Mouse (Mus musculus): ENCODE data around the gene Angel1. TPM values are rescaled to one million over a fixed set of nuclear protein-coding genes. Genes with fewer than 3 reads are reported as not detected.
A peak's percentile ranks its signal among the peaks of the same experiment; 100 is the strongest.

Angel1 gene
- polyA plus RNA-seq, 1 experiment from 2014 or later: 7.2 TPM

- Histone ChIP-seq H3K27me3 (no peaks in the 10 kb centered on the region), H3K9ac (no peak overlapping the region), H3K9me3 (replicated peaks) (no peaks in the 10 kb centered on the region; the same call in 1 of the 2 replicates), H3K4me2 (no peak overlapping the region), H3K36me3 (no peaks in the 10 kb centered on the region), H3K4me1 (replicated peaks) (no peaks in the 10 kb centered on the region), H3K4me3 (no peak overlapping the region), H3K27ac (no peak overlapping the region)
- ATAC-seq (replicated peaks; ENCODE audit: insufficient number of reproducible peaks, insufficient read depth, low FRiP score, low read depth): no peak
- WGBS: 60% methylated on average over 13 of the region's 13 CpGs
Observed at GRCm38 (mm10) chr12:86761036-86761435, 34.8 kb upstream of the Angel1 start.

DNA sequence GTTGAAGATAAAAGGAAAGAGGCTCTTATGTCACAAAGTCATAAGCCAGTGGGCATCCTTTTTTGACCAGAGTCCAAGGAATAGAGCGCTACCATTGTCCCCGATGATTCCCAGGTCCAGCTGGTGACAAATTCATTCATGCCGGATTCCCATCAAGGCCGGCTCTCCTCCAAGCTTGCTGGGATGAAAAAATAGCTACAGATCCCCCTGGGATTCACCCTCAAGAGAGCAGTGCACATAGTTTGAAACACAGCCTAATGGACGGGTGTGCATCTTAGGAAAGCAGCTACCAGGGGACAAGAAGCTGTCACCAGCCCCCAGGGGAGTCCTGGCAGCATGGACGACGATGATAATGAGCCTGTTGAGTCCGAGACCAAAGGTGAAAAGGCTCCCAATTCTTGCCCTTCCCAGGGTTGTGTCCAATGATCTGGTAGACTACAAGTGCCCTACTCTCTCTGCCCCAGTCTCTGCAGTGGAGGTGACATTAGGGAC, 8.1 kb upstream of the Angel1 start, which contains the start of gene Lrrc74a:
Lrrc74a (plus strand) TSS at position 51 of the 492 bp plus-strand sequence.
- Histone ChIP-seq H3K36me3 (no peaks in the 10 kb centered on the region), H3K27ac (no peak within 1 kb of the TSS), H3K27me3 (no peaks in the 10 kb centered on the region), H3K4me2 (no peak within 1 kb of the TSS), H3K9me3 (replicated peaks) (no peaks in the 10 kb centered on the region), H3K4me1 (replicated peaks) (no peaks in the 10 kb centered on the region), H3K4me3 (no peak within 1 kb of the TSS), H3K9ac (no peak within 1 kb of the TSS)
- no peak for ATAC-seq (replicated peaks; ENCODE audit: insufficient number of reproducible peaks, insufficient read depth, low FRiP score, low read depth)
- 70% methylated on average over 8 of the region's 8 CpGs for WGBS

GRCm38 (mm10) chr12:86725706-86726105, 554 bp downstream of the Angel1 start:
- no peaks in the 10 kb centered on the region for H3K36me3 ChIP-seq
- peak overlapping the region; percentile 53 for H3K27ac ChIP-seq
- H3K9ac ChIP-seq: peak overlapping the region; percentile 66
- no peaks in the 10 kb centered on the region for H3K9me3 ChIP-seq (replicated peaks)
- peak overlapping the region; percentile 62 for H3K4me3 ChIP-seq
- WGBS: 0% methylated on average over 19 of the region's 19 CpGs
- peak overlapping the region; percentile 96 for H3K4me2 ChIP-seq
- peaks cover 30% of the 10 kb centered on the region for H3K4me1 ChIP-seq (replicated peaks)
- no peak for ATAC-seq (replicated peaks; ENCODE audit: insufficient number of reproducible peaks, insufficient read depth, low FRiP score, low read depth)
- H3K27me3 ChIP-seq: no peaks in the 10 kb centered on the region

- H3K27me3 ChIP-seq: no peaks in the 10 kb centered on the region
- H3K9ac ChIP-seq: no peak overlapping the region
- no peak overlapping the region for H3K4me3 ChIP-seq
- no peaks in the 10 kb centered on the region for H3K9me3 ChIP-seq (replicated peaks)
- H3K4me2 ChIP-seq: 0 out of 2 replicates have a peak overlapping the region, but pooled peaks have one; percentile 96
- H3K36me3 ChIP-seq: no peaks in the 10 kb centered on the region
- H3K27ac ChIP-seq: no peak overlapping the region
- 45% methylated on average over 2 of the region's 2 CpGs for WGBS
- ATAC-seq (replicated peaks; ENCODE audit: insufficient number of reproducible peaks, insufficient read depth, low FRiP score, low read depth): no peak
- peaks cover 30% of the 10 kb centered on the region for H3K4me1 ChIP-seq (replicated peaks)
Observed at GRCm38 (mm10) chr12:86724300-86724699, 2.0 kb downstream of the Angel1 start.

- Histone ChIP-seq H3K27me3 (no peaks in the 10 kb centered on the region), H3K36me3 (no peaks in the 10 kb centered on the region), H3K4me2 (no peak overlapping the region), H3K9me3 (replicated peaks) (no peaks in the 10 kb centered on the region), H3K4me1 (replicated peaks) (peaks cover 30% of the 10 kb centered on the region), H3K9ac (no peak overlapping the region), H3K4me3 (no peak overlapping the region), H3K27ac (peak overlapping the region; percentile 59)
- no peak for ATAC-seq (replicated peaks; ENCODE audit: insufficient number of reproducible peaks, insufficient read depth, low FRiP score, low read depth)
- WGBS: 56% methylated on average over 5 of the region's 5 CpGs
Observed at GRCm38 (mm10) chr12:86721453-86721852, 4.8 kb downstream of the Angel1 start.

DNA sequence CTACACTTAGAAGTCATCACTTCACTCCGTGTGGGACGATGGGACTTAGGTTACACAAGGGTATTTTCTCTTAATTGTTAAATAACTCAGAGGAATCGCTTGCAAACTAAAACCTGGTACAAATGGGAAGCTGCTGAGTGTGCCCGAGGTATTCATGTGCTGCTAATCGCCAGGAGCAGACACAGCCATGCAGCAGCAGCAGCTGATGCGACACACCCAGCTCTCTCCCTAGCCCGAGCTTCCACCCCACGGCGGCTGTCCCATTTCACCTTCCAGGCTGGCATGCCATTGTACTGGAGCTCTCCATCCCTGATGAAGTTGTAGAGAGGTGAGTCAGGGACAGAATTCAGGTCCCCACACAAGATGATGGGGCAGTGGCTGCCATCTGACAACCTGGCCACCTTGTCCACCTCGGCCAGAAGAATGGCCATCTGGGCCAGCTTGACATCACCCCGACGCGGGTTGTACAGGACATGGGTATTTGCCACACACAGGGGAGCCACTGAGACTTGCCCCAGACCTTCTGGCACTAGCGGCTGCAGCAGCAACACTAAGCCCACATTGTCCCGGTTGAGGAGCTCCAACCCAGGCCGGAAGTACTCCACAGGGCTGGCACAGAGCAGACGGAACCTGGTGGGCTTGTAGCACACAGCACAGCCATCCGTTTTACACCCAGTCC, 6.2 kb downstream of the Angel1 start:
- Histone ChIP-seq H3K4me1 (replicated peaks) (peaks cover 25% of the 10 kb centered on the region), H3K4me3 (no peak overlapping the region), H3K27me3 (no peaks in the 10 kb centered on the region), H3K9ac (no peak overlapping the region), H3K9me3 (replicated peaks) (no peaks in the 10 kb centered on the region), H3K4me2 (no peak overlapping the region), H3K27ac (no peak overlapping the region), H3K36me3 (no peaks in the 10 kb centered on the region; the same call in 1 of the 2 replicates)
- no peak for ATAC-seq (replicated peaks; ENCODE audit: insufficient number of reproducible peaks, insufficient read depth, low FRiP score, low read depth)
- WGBS: 82% methylated on average over 18 of the region's 18 CpGs

GRCm38 (mm10) chr12:86716962-86717361, 9.3 kb downstream of the Angel1 start:
- no peak overlapping the region for H3K9ac ChIP-seq
- no peak for ATAC-seq (replicated peaks; ENCODE audit: insufficient number of reproducible peaks, insufficient read depth, low FRiP score, low read depth)
- H3K4me2 ChIP-seq: no peak overlapping the region

GRCm38 (mm10) chr12:86715401-86715800, 10.9 kb downstream of the Angel1 start:
- no peak overlapping the region for H3K4me3 ChIP-seq
- ATAC-seq (replicated peaks; ENCODE audit: insufficient number of reproducible peaks, insufficient read depth, low FRiP score, low read depth): no peak; the same call in 1 of the 2 replicates
- H3K4me2 ChIP-seq: no peak overlapping the region
- H3K27me3 ChIP-seq: no peaks in the 10 kb centered on the region
- 50% methylated on average over 5 of the region's 5 CpGs for WGBS
- no peaks in the 10 kb centered on the region for H3K9me3 ChIP-seq (replicated peaks)
- no peak overlapping the region for H3K27ac ChIP-seq
- no peak overlapping the region for H3K9ac ChIP-seq
- no peaks in the 10 kb centered on the region; the same call in 1 of the 2 replicates for H3K36me3 ChIP-seq
- no peaks in the 10 kb centered on the region; the same call in 1 of the 2 replicates for H3K4me1 ChIP-seq (replicated peaks)

More at GRCm38 (mm10) chr12:86716962-86717361, 9.3 kb downstream of the Angel1 start:
- Histone ChIP-seq H3K27ac (no peak overlapping the region), H3K4me1 (replicated peaks) (peaks cover 9% of the 10 kb centered on the region), H3K4me3 (no peak overlapping the region), H3K27me3 (no peaks in the 10 kb centered on the region), H3K9me3 (replicated peaks) (no peaks in the 10 kb centered on the region), H3K36me3 (no peaks in the 10 kb centered on the region; the same call in 1 of the 2 replicates)
- 80% methylated on average over 11 of the region's 11 CpGs for WGBS

DNA sequence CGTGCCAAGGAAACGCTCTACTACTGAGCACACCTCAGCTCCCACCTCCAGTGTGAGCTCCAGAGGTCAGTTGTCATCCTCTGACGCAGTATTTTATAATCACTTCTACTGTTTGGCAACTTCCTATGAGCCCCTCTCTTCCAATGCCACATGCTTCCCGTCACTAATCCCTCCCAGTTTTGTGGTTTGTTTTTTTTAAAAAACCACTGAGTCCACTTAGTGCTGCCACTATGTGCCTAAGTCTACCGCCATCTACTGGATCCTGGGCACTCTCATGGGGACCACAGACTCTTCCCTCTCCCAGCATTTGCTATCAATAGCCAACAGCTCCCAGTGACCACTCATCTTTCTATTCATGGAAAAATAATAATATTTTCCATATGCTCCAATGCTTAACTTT, 12.2 kb downstream of the Angel1 start:
- 61% methylated on average over 5 of the region's 5 CpGs for WGBS
- Histone ChIP-seq H3K9ac (no peak overlapping the region), H3K27ac (no peak overlapping the region), H3K27me3 (no peaks in the 10 kb centered on the region), H3K4me3 (no peak overlapping the region), H3K4me1 (replicated peaks) (no peaks in the 10 kb centered on the region; the same call in 1 of the 2 replicates), H3K36me3 (no peaks in the 10 kb centered on the region; the same call in 1 of the 2 replicates), H3K4me2 (no peak overlapping the region), H3K9me3 (replicated peaks) (no peaks in the 10 kb centered on the region)
- ATAC-seq (replicated peaks; ENCODE audit: insufficient number of reproducible peaks, insufficient read depth, low FRiP score, low read depth): no peak

GRCm38 (mm10) chr12:86705843-86706242, 20.4 kb downstream of the Angel1 start:
- Histone ChIP-seq H3K4me1 (replicated peaks) (no peaks in the 10 kb centered on the region), H3K4me2 (no peak overlapping the region), H3K9me3 (replicated peaks) (no peaks in the 10 kb centered on the region), H3K27me3 (no peaks in the 10 kb centered on the region), H3K4me3 (no peak overlapping the region), H3K27ac (no peak overlapping the region), H3K9ac (no peak overlapping the region), H3K36me3 (peaks cover 3% of the 10 kb centered on the region; the same call in 1 of the 2 replicates)
- WGBS: 79% methylated on average over 5 of the region's 5 CpGs
- no peak for ATAC-seq (replicated peaks; ENCODE audit: insufficient number of reproducible peaks, insufficient read depth, low FRiP score, low read depth)

GRCm38 (mm10) chr12:86702690-86703089, 23.6 kb downstream of the Angel1 start:
- no peak overlapping the region for H3K27ac ChIP-seq
- no peak overlapping the region for H3K4me2 ChIP-seq
- H3K36me3 ChIP-seq: peaks cover 3% of the 10 kb centered on the region; the same call in 1 of the 2 replicates
- no peak overlapping the region for H3K4me3 ChIP-seq
- H3K4me1 ChIP-seq (replicated peaks): peaks cover 7% of the 10 kb centered on the region; the same call in 1 of the 2 replicates
- no peak for ATAC-seq (replicated peaks; ENCODE audit: insufficient number of reproducible peaks, insufficient read depth, low FRiP score, low read depth)
- 86% methylated on average over 3 of the region's 3 CpGs for WGBS
- no peaks in the 10 kb centered on the region for H3K9me3 ChIP-seq (replicated peaks)
- H3K27me3 ChIP-seq: no peaks in the 10 kb centered on the region
- no peak overlapping the region for H3K9ac ChIP-seq

Measured in heart, embryonic 15.5 days (tissue).